Mouse (Mus musculus): ENCODE measurements at regions not wholly inside any gene's neighbourhood (a gene's known extent, or its start where the extent isn't known, plus 50 kb on each side); places are given as distances from the start of the nearest gene placed in this dataset.

GRCm38 (mm10) chr1:193449394-193450103 is 79.5 kb upstream of the Camk1g start:
- peak; percentile 55 for DNase-seq

DNA sequence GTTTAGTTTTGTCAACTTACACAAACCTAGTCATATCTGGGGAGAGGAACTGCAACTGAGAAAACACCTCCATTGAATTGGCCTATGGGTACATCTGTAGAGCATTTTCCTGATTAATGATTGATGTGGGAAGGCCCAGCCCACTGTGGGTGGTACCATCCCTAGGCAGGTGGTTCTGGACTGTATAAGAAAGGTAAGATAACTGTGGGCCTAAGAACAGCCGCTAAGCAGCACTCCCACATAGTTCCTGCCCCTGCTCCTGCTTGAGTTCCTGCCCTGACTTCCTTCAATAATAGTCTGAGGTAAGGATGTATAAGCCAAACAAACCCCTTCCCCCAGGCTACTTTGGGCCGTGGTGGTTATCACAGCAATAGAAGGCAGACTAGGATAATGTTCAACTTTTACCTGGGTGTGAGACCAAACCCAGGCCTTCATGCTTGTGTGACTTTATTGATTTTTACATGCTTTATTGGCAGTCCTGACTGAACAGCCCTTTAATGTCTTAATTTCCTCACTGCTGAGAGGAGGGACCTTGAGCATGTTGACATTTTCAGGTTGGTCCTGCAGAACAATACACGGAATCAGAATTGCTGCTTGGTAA is 78.8 kb upstream of the Camk1g start:
- no peak for DNase-seq

GRCm38 (mm10) chr1:193447647-193448046 is 77.5 kb upstream of the Camk1g start:
- DNase-seq, result no peak

GRCm38 (mm10) chr1:193443964-193444676 is 74.0 kb upstream of the Camk1g start:
- DNase-seq, result no peak

DNA sequence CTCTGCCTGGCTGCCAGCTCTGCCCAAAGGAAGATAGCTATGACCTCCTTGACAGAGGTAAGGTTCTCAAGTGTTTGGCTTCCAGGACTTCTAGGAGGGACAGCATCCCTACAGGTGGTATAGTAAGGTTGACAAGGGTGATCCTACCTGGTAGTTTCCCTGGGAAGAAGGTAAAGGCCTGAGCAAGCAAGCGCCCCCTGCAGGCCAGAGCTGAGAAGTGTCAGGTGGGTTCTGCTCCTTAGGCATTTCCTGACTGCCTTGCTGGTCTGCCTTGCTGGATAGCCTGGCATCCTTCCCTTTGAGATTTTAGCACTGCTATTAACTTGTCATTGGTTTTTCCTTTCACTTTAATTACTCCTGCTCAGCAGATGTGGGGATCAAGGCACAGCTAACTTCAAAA is 70.4 kb upstream of the Camk1g start:
- no peak for DNase-seq

DNA sequence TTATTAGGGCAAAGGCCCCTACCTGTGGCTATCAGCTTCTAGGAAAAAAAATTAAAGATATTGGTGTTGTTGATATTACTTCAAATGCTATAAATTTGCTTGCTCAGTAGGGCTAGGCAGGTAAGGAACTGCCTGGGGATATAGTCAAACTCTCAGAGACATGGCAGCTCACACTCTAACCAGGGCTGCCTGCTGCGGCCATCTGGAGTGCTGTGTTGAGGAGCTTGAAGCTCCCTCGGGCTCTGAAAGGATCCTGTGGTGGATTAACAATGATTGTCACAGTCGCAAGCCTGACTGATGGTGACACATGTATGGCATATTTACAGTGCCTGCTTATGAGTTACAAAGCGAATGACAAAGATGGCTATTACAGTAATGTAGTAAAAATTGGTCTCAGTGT is 64.2 kb upstream of the Camk1g start:
- no peak for DNase-seq

- DNase-seq, result peak; percentile 29
Measured at GRCm38 (mm10) chr1:193433493-193434021, 63.5 kb upstream of the Camk1g start.

- DNase-seq, result no peak
Measured at GRCm38 (mm10) chr1:193430231-193430630, 60.1 kb upstream of the Camk1g start.

GRCm38 (mm10) chr1:193423653-193424075 is 53.6 kb upstream of the Camk1g start:
- DNase-seq, result no peak

- no peak for DNase-seq
Measured at GRCm38 (mm10) chr1:193422886-193423285, 52.8 kb upstream of the Camk1g start.

- no peak for DNase-seq
Measured at GRCm38 (mm10) chr1:193421820-193422219, 51.7 kb upstream of the Camk1g start.

GRCm38 (mm10) chr1:193421414-193421813 is 51.3 kb upstream of the Camk1g start:
- no peak for DNase-seq
